Mouse (Mus musculus): ENCODE data around the gene Cyp2w1. TPM values are rescaled to one million over a fixed set of nuclear protein-coding genes. Genes with fewer than 3 reads are reported as not detected.
A peak's percentile ranks its signal among the peaks of the same experiment; 100 is the strongest.

The Cyp2w1 gene
- total and polyA plus RNA-seq, 2 experiments from 2014 or later = not detected

DNA sequence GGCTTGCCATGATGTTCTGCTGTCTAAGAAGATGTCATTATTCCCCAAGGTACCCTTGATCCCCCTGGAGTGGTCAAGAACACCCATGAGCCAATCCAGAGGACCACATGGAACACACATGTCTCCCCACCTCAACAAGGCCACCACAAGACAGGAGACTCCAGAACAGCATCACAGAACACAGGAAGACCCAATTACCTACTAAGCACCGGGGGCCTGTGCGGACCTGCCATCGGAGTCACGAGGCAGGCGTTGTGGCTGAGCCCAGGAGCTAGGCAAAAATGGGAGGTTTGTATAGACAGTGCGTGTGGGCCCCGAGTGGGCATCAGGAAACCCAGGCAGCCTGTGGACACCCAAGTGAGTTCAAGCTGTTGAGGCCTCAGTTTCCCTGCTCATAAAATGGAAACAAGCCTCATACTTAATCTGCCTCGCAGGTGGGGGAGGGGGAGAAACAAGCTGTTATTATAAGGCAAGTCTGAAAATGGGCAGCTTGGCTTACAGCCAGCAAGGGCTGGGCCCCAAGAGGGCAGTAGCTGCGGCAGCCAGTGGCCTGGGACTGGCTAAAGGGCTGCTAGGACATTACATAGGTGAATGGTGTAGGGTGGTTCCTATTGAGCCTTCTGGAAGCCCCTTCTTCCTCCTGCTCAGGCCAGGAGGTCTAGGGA, 29.0 kb upstream of the Cyp2w1 start:
- WGBS = 80% methylated on average over 9 of the region's 9 CpGs
- no peak for TF ChIP-seq CTCF (IDR thresholded peaks at IDR 0.05)
- DNase-seq (ENCODE audit: low spot score) (no peak), ATAC-seq (ENCODE audit: low FRiP score) (no peak)
- Histone ChIP-seq H3K27me3 (ENCODE audit: insufficient read depth, low read length) (no peaks in the 10 kb centered on the region), H3K9me3 (ENCODE audit: low read length) (no peaks in the 10 kb centered on the region), H3K36me3 (ENCODE audit: insufficient read depth, low read length) (peaks cover 3% of the 10 kb centered on the region; the same call in 1 of the 2 replicates), H3K4me3 (ENCODE audit: low read depth, low read length) (peak overlapping the region; percentile 91), H3K27ac (ENCODE audit: low read depth, low read length) (no peak overlapping the region), H3K4me2 (ENCODE audit: low read depth, low read length, poor library complexity, severe bottlenecking) (peak overlapping the region; percentile 80), H3K9ac (replicated peaks; ENCODE audit: low read length, poor library complexity, severe bottlenecking) (no peak overlapping the region), H3K4me1 (ENCODE audit: insufficient read depth, low read length) (peaks cover 5% of the 10 kb centered on the region)

DNA sequence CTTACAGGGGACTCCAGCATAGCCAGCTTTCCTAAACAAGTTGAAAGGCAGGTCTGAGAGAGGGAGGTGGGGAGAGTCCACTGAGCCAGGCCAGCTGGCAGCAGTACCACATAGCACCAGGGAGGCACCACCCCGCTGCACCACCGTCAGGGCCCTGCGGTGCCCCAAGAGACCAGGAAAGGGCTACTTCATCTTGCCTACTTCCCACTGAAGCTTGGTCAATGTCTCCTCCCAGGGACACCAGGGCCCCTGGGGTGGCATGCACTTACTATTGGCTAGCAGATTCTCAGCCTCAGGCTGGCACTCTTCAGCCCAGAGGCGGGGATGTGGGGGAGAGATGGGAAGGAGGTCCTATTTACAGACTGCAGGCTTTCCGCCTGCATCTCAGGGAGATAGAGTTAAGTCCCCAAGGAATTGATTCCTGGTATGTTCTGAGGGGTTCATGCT, 28.3 kb upstream of the Cyp2w1 start:
- Histone ChIP-seq H3K27ac (ENCODE audit: low read depth, low read length) (peak overlapping the region; percentile 85), H3K4me1 (ENCODE audit: insufficient read depth, low read length) (peaks cover 5% of the 10 kb centered on the region), H3K9ac (replicated peaks; ENCODE audit: low read length, poor library complexity, severe bottlenecking) (peak overlapping the region; percentile 95), H3K4me3 (ENCODE audit: low read depth, low read length) (peak overlapping the region; percentile 91), H3K36me3 (ENCODE audit: insufficient read depth, low read length) (peaks cover 3% of the 10 kb centered on the region; the same call in 1 of the 2 replicates), H3K27me3 (ENCODE audit: insufficient read depth, low read length) (no peaks in the 10 kb centered on the region), H3K4me2 (ENCODE audit: low read depth, low read length, poor library complexity, severe bottlenecking) (peak overlapping the region; percentile 80), H3K9me3 (ENCODE audit: low read length) (no peaks in the 10 kb centered on the region)
- TF ChIP-seq CTCF (IDR thresholded peaks at IDR 0.05) = no peak
- DNase-seq (ENCODE audit: low spot score) (peak; percentile 44), ATAC-seq (ENCODE audit: low FRiP score) (0 out of 2 replicates have a peak, but pooled peaks have one; percentile 28)
- WGBS = 35% methylated on average over 5 of the region's 5 CpGs

- no peaks in the 10 kb centered on the region for H3K9me3 ChIP-seq (ENCODE audit: low read length)
- peak overlapping the region; percentile 80 for H3K4me2 ChIP-seq (ENCODE audit: low read depth, low read length, poor library complexity, severe bottlenecking)
Observed at GRCm38 (mm10) chr5:139324691-139325394, 27.6 kb upstream of the Cyp2w1 start.

DNA sequence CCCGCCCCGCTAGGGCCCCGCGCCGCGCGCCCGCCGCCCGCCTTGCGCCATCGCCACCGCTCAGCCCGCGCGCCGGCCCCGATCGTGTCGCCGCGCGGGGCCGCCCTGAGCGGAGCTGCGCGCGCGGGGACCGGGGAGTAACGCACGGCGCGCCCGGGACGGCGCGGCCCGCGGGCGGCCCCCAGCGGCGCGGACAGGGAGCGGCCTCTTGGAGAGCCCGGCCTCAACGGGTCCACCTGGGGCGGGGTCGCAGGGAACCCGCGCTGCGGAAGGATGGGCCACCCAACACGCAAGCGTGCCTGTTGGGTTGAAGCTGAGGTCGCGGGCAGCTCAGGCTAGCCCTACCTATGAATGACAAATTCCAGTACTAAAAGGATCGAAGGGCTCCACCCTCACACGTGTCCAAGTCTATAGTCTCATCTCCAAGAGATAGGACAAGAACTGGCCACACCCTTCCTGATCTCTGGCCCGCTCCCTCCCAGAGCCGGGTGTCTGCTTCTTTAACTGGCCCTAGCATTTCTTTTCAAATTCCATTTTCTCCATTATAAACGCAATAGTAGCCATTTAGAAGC, 26.9 kb upstream of the Cyp2w1 start, which contains the start of gene Adap1:
Gene Adap1, minus strand, starts transcription at position 228 of the 572 bp plus-strand sequence.
- TF ChIP-seq CTCF (IDR thresholded peaks at IDR 0.05) = peak; percentile 25; the same call in 1 of the 2 replicates
- H3K4me1 ChIP-seq (ENCODE audit: insufficient read depth, low read length) = peaks cover 5% of the 10 kb centered on the region
- no peaks in the 10 kb centered on the region for H3K27me3 ChIP-seq (ENCODE audit: insufficient read depth, low read length)
- ATAC-seq (ENCODE audit: low FRiP score) = peak; percentile 67
- DNase-seq (ENCODE audit: low spot score) = peak; percentile 64
- H3K4me2 ChIP-seq (ENCODE audit: low read depth, low read length, poor library complexity, severe bottlenecking) = peak within 1 kb of the TSS; percentile 80
- H3K9me3 ChIP-seq (ENCODE audit: low read length) = no peaks in the 10 kb centered on the region
- peak within 1 kb of the TSS; percentile 85 for H3K27ac ChIP-seq (ENCODE audit: low read depth, low read length)
- H3K4me3 ChIP-seq (ENCODE audit: low read depth, low read length) = peak within 1 kb of the TSS; percentile 91
- no peaks in the 10 kb centered on the region; the same call in 1 of the 2 replicates for H3K36me3 ChIP-seq (ENCODE audit: insufficient read depth, low read length)
- peak within 1 kb of the TSS; percentile 95 for H3K9ac ChIP-seq (replicated peaks; ENCODE audit: low read length, poor library complexity, severe bottlenecking)
- 2% methylated on average over 57 of the region's 61 CpGs for WGBS

More at GRCm38 (mm10) chr5:139324691-139325394, 27.6 kb upstream of the Cyp2w1 start:
- peaks cover 3% of the 10 kb centered on the region; the same call in 1 of the 2 replicates for H3K36me3 ChIP-seq (ENCODE audit: insufficient read depth, low read length)
- peak overlapping the region; percentile 85 for H3K27ac ChIP-seq (ENCODE audit: low read depth, low read length)
- no peak for TF ChIP-seq CTCF (IDR thresholded peaks at IDR 0.05)
- no peaks in the 10 kb centered on the region for H3K27me3 ChIP-seq (ENCODE audit: insufficient read depth, low read length)
- H3K9ac ChIP-seq (replicated peaks; ENCODE audit: low read length, poor library complexity, severe bottlenecking) = peak overlapping the region; percentile 95
- ATAC-seq (ENCODE audit: low FRiP score) (peak; percentile 58), DNase-seq (ENCODE audit: low spot score) (peak; percentile 51)
- WGBS = under 1% methylated on average over 35 of the region's 62 CpGs
- H3K4me3 ChIP-seq (ENCODE audit: low read depth, low read length) = peak overlapping the region; percentile 91
- H3K4me1 ChIP-seq (ENCODE audit: insufficient read depth, low read length) = peaks cover 5% of the 10 kb centered on the region

DNA sequence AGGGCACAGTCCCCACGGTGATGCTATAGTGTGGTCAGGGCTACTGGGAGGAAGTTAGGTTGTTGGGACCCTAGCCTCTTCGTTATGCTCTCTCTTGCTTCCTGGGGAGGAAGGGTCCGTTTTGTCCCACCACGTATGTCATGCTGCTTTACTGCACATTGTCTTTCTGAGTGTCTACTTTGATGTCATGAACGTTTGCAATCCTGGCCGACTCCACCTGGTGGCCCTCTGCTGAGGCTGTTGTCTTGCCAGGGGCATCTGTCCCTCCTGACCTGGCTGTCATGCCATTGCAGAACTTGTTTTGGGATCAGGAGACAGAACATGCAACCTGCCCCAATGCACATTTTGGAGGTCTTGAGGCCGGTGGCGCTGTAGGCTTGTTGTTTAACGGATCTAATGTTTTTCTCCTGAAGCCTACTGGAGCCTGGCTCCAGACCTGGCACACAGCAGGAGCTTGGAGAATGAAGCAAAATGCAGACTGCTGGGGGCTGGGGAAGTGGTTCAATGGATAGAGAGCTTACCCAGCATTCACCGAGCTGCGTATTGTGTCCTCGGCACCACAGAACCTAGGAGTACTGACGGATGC, 26.2 kb upstream of the Cyp2w1 start:
- Histone ChIP-seq H3K27ac (ENCODE audit: low read depth, low read length) (peak overlapping the region; percentile 85; the same call in 1 of the 2 replicates), H3K27me3 (ENCODE audit: insufficient read depth, low read length) (no peaks in the 10 kb centered on the region)
- TF ChIP-seq CTCF (IDR thresholded peaks at IDR 0.05) = peak; percentile 51

More for the DNA sequence above, 26.2 kb upstream of the Cyp2w1 start:
- DNase-seq (ENCODE audit: low spot score) (no peak), ATAC-seq (ENCODE audit: low FRiP score) (no peak)
- Histone ChIP-seq H3K4me3 (ENCODE audit: low read depth, low read length) (peak overlapping the region; percentile 91), H3K36me3 (ENCODE audit: insufficient read depth, low read length) (no peaks in the 10 kb centered on the region; the same call in 1 of the 2 replicates), H3K4me2 (ENCODE audit: low read depth, low read length, poor library complexity, severe bottlenecking) (peak overlapping the region; percentile 80), H3K9me3 (ENCODE audit: low read length) (no peaks in the 10 kb centered on the region), H3K4me1 (ENCODE audit: insufficient read depth, low read length) (peaks cover 5% of the 10 kb centered on the region), H3K9ac (replicated peaks; ENCODE audit: low read length, poor library complexity, severe bottlenecking) (no peak overlapping the region)
- 64% methylated on average over 13 of the region's 13 CpGs for WGBS

All from midbrain, postnatal 0 days (tissue).